Mouse (Mus musculus) kidney, postnatal 0 days (tissue): ENCODE data around the gene Gtpbp2. TPM values are rescaled to one million over a fixed set of nuclear protein-coding genes. Genes with fewer than 3 reads are reported as not detected.

Experiments used
- ATAC-seq: fragments of 200-750 bp; cut with Nextera tagmentation; replicated peaks from 2 replicates; pipeline ENCODE4 v1.8.0; 2017; ENCODE audit warnings: low read depth, moderate number of reproducible peaks, moderate TSS enrichment, moderate library complexity; ENCODE audit not compliant: low FRiP score
- DNase-seq: peaks from one replicate; pipeline ENCODE4 v3.0.0-alpha.2; 2016; ENCODE audit warnings: low spot score
- H3K27ac ChIP-seq: fragments of 300-500 bp; sonication (generic); 2 replicates; pipeline ENCODE4 v1.5.1; 2014; ENCODE audit warnings: mild to moderate bottlenecking
- H3K27me3 ChIP-seq: fragments of 300-500 bp; sonication (generic); 2 replicates; pipeline ENCODE4 v1.6.1; 2014; ENCODE audit warnings: low read length, mixed read lengths; ENCODE audit not compliant: insufficient read depth
- H3K36me3 ChIP-seq: fragments of 300-500 bp; sonication (generic); 2 replicates; pipeline ENCODE4 v1.6.1; 2014; ENCODE audit warnings: low read length, mixed read lengths; ENCODE audit not compliant: insufficient read depth
- H3K4me1 ChIP-seq: fragments of 300-500 bp; sonication (generic); replicated peaks from 2 replicates; pipeline ENCODE4 v1.6.1; 2014; ENCODE audit warnings: antibody characterized with exemption, low read length, mixed read lengths; ENCODE audit not compliant: insufficient read depth
- H3K4me2 ChIP-seq: fragments of 300-500 bp; sonication (generic); 2 replicates; pipeline ENCODE4 v1.6.1; 2014; ENCODE audit warnings: mild to moderate bottlenecking, low read length, moderate library complexity, mixed read lengths
- H3K4me3 ChIP-seq: fragments of 300-500 bp; sonication (generic); replicated peaks from 2 replicates; pipeline ENCODE4 v1.5.1; 2014; ENCODE audit warnings: low read depth, low read length
- H3K9ac ChIP-seq: fragments of 300-500 bp; sonication (generic); 2 replicates; pipeline ENCODE4 v1.6.1; 2014; ENCODE audit warnings: low read depth, low read length
- H3K9me3 ChIP-seq: fragments of 300-500 bp; sonication (generic); replicated peaks from 2 replicates; pipeline ENCODE4 v1.6.1; 2016; ENCODE audit warnings: low read length, inconsistent platforms, mixed read lengths
- CTCF ChIP-seq: IDR thresholded peaks from 2 replicates; pipeline ENCODE4 v1.5.1; 2016; ENCODE audit warnings: antibody characterized with exemption, low read depth, mild to moderate bottlenecking, moderate library complexity
- WGBS: fragments of 180-500 bp; shearing (Covaris S2); extraction: QIAGEN DNeasy Blood & Tissue Kit; methylation state at CpG from one replicate; pipeline ENCODE4 v1.1.7; 2014; 5-methylcytosine and 5-hydroxymethylcytosine counted together
- polyA plus RNA-seq: library from polyadenylated mRNA; unstranded; fragments of >200 nt; fragmentation: Nextera tagmentation; extraction: Ambion mirVana; gene quantifications from 2 replicates; pipeline ENCODE4 v1.2.1, GENCODE M21; 2015

Gene Gtpbp2
- 25.4 and 26.3 TPM in 2 replicates for polyA plus RNA-seq

DNA sequence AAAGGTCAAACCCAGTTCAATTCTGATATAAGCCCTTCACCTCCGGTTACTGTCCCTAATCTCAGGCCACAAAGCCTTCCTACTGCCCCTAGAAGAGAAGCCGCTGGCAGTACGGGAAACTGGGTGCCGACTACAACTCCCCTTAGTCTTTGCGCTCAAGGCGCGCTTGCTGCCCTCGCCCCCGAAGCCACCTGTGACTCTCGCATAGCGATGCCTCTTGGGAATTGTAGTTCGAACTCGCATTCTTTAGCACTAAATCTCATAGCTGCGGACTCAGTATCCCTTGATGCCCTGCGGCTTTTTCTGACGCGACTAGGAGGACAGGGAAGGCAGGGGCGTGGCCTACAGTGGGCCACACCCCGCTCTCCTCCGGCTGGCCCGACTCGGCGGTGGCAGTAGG lies at the start of gene Gtpbp2:
Gtpbp2 (plus strand) TSS at position 347 of the 400 bp plus-strand sequence.
- Histone ChIP-seq H3K27ac (peak within 1 kb of the TSS; percentile 80), H3K9me3 (no peaks in the 10 kb centered on the region), H3K4me1 (peaks cover 9% of the 10 kb centered on the region; the same call in 1 of the 2 replicates), H3K36me3 (peaks cover 17% of the 10 kb centered on the region), H3K4me3 (peak within 1 kb of the TSS; percentile 70), H3K9ac (peak within 1 kb of the TSS; percentile 70), H3K27me3 (no peaks in the 10 kb centered on the region), H3K4me2 (peak within 1 kb of the TSS; percentile 71)
- DNase-seq (peak; percentile 100), ATAC-seq (peak; percentile 92)
- 0% methylated on average over 23 of the region's 23 CpGs for WGBS
- TF ChIP-seq CTCF = no peak

DNA sequence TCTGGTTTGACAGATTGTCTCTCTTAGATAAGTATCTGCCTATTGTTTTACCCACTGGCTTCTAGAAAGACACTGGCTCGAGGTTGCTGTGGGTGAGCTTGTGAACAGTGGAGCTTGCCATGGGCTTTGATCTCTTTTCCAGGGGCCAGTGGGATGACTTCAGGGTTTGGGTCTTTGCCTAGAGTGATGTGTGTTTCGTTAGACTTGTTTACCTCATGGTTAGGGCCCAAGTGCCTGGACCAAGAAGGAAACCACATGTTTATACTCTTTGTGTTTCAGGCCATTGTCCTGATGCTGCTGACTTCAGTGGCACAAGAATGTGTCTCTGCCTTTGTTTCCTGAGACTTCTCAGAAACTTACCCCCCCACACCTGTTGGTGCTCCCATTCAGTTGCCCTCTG lies 45.3 kb upstream of the Gtpbp2 start:
- DNase-seq = no peak
- WGBS = 56% methylated on average over 2 of the region's 2 CpGs
- no peak overlapping the region for H3K9ac ChIP-seq
- no peak overlapping the region for H3K27ac ChIP-seq
- H3K9me3 ChIP-seq = no peaks in the 10 kb centered on the region
- no peak for TF ChIP-seq CTCF
- H3K27me3 ChIP-seq = no peaks in the 10 kb centered on the region
- H3K36me3 ChIP-seq = peaks cover 30% of the 10 kb centered on the region
- H3K4me1 ChIP-seq = peaks cover 12% of the 10 kb centered on the region
- no peak for ATAC-seq
- H3K4me3 ChIP-seq = no peak overlapping the region
- no peak overlapping the region for H3K4me2 ChIP-seq

DNA sequence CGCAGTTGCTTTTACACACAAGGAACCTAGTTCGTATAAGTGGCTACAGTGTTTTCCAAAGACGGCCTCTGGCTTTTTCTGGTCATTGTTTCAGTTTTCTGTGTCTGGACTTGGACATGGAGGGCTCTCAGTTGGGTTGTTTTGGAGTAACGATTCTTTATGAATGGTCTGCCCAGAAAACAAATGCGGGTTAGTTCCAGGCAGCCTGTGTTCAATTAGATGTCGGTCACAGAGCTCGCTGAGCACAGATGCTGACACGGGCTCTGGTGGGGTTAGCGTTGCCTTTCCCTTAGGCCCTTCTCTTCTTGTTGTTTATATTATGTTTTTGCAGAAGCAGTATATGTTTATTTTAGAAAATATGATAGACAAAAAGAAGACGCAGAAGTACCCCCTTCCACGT lies 44.7 kb upstream of the Gtpbp2 start:
- Histone ChIP-seq H3K36me3 (peaks cover 31% of the 10 kb centered on the region), H3K4me3 (no peak overlapping the region), H3K9ac (no peak overlapping the region), H3K4me2 (no peak overlapping the region), H3K27ac (no peak overlapping the region), H3K27me3 (no peaks in the 10 kb centered on the region), H3K4me1 (peaks cover 12% of the 10 kb centered on the region), H3K9me3 (no peaks in the 10 kb centered on the region)
- no peak for TF ChIP-seq CTCF
- DNase-seq (no peak), ATAC-seq (no peak)
- WGBS = 79% methylated on average over 11 of the region's 11 CpGs

DNA sequence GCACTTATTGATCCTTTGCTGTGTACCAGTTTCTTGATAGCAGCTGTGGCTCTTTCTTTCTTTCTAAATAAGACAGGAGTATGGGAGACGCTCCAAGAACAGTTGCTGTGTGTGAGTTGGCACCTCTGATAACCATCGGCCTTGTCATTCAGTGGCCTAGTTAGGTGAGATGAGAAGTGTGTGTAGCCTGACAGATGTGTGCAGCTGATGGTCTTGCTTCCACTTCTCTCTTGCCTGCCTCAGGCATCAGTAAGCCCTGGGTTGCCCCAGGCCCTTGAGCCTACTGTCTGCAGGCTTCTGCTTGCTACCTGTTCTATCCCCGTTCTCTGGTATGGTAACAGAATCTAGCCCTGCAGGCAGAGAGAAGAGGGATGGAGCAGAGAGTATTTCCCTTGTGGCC lies 44.0 kb upstream of the Gtpbp2 start:
- ATAC-seq = no peak
- no peak overlapping the region for H3K27ac ChIP-seq

DNA sequence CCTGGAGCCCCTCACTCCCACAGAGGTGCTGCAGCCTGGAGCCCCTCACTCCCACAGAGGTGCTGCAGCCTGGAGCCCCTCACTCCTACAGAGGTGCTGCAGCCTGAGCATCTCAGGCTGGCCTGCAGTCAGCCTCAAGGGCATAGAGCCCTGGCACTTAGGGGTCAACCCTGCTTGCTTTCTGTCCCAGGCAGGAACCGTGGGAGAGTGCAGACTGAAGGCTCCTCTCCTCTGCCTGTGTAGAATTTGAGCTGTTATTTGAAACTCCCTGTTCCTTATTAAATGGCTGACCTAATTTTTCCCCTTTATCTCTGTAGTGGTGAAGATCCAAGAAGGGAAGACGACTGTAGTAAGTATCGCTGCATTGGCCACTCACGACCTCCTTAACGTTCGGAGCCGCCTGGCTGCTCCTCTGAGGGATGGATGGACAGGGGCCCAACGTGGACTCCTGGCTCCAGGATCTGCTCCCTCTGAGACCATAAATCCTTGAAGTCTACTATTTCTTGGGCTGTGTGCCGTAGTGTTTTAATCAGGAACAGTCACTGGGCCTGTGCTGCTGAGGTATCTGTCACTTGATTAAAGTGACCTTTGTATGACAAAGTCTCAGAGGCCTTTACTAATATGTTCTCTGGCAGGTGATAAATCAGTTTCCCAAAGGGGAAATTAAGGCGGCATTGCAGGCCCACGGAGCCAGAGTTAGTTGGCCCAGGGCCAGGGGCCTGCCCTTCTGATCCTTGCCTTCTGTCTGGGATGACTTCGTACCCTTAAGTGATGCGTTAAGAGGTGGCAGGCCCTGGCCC lies 43.0 kb upstream of the Gtpbp2 start:
- Histone ChIP-seq H3K4me1 (peaks cover 4% of the 10 kb centered on the region; the same call in 1 of the 2 replicates), H3K27me3 (no peaks in the 10 kb centered on the region), H3K27ac (peak overlapping the region; percentile 44; the same call in 1 of the 2 replicates), H3K4me3 (no peak overlapping the region), H3K9ac (no peak overlapping the region), H3K4me2 (no peak overlapping the region), H3K9me3 (no peaks in the 10 kb centered on the region), H3K36me3 (peaks cover 40% of the 10 kb centered on the region)
- 31% methylated on average over 13 of the region's 13 CpGs for WGBS
- ATAC-seq (no peak), DNase-seq (peak; percentile 46)
- TF ChIP-seq CTCF = no peak

More for the DNA sequence above, 44.0 kb upstream of the Gtpbp2 start:
- Histone ChIP-seq H3K9ac (no peak overlapping the region), H3K4me3 (no peak overlapping the region), H3K4me1 (peaks cover 4% of the 10 kb centered on the region; the same call in 1 of the 2 replicates), H3K9me3 (no peaks in the 10 kb centered on the region), H3K27me3 (no peaks in the 10 kb centered on the region), H3K36me3 (peaks cover 33% of the 10 kb centered on the region), H3K4me2 (no peak overlapping the region)
- no peak for DNase-seq
- TF ChIP-seq CTCF = no peak
- WGBS = 89% methylated on average over 3 of the region's 3 CpGs

DNA sequence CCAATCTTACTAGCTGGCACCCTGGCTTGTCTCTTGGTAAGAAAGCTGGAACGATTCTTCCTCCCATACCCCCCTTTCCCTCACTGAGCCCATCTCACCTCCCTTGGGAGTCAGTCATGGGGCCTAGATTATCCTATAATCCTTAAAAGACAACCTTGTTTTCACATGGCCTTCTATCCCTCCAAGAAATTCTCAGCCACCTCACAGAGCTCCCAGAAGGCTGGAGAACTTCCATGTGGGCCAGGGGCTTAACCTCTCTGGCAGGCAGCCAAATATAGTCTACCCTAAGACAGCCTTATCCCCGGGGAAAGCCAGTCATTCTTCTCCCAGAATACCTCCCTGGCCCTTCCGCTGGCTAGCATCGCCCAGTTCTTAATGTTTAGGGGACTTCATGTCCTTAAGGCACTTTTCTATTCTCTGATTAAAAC lies 42.4 kb upstream of the Gtpbp2 start:
- H3K36me3 ChIP-seq = peaks cover 46% of the 10 kb centered on the region
- DNase-seq (no peak), ATAC-seq (no peak)
- H3K9ac ChIP-seq = no peak overlapping the region
- H3K4me3 ChIP-seq = no peak overlapping the region
- peaks cover 4% of the 10 kb centered on the region; the same call in 1 of the 2 replicates for H3K4me1 ChIP-seq
- H3K4me2 ChIP-seq = no peak overlapping the region
- peak overlapping the region; percentile 44; the same call in 1 of the 2 replicates for H3K27ac ChIP-seq
- H3K27me3 ChIP-seq = no peaks in the 10 kb centered on the region
- no peak for TF ChIP-seq CTCF
- H3K9me3 ChIP-seq = no peaks in the 10 kb centered on the region
- WGBS = 57% methylated on average over 4 of the region's 4 CpGs
